Mouse (Mus musculus): ENCODE data around the gene Echdc2. TPM values are rescaled to one million over a fixed set of nuclear protein-coding genes. Genes with fewer than 3 reads are reported as not detected.
"Not testable (repeated sequence)": the region's sequence is repeated elsewhere in the genome, so short reads cannot be mapped to it uniquely, and the experiment has no call there.

Gene Echdc2
- polyA plus RNA-seq, 1 experiment from 2014 or later = 8.3 TPM

GRCm38 (mm10) chr4:108144880-108145279 lies 20.4 kb upstream of the Echdc2 start, which contains the start of gene Scp2:
TSS of gene Scp2 (minus strand) at chr4:108144998.
- H3K4me3 ChIP-seq = no peak within 1 kb of the TSS
- no peaks in the 10 kb centered on the region for H3K27me3 ChIP-seq
- H3K27ac ChIP-seq (replicated peaks) = no peak within 1 kb of the TSS
- H3K9ac ChIP-seq = no peak within 1 kb of the TSS
- H3K4me1 ChIP-seq (replicated peaks) = no peaks in the 10 kb centered on the region
- 90% methylated on average over 1 of the region's 1 CpGs for WGBS
- no peaks in the 10 kb centered on the region for H3K9me3 ChIP-seq
- H3K36me3 ChIP-seq = no peaks in the 10 kb centered on the region
- H3K4me2 ChIP-seq = no peak within 1 kb of the TSS
- ATAC-seq (ENCODE audit: low read depth) = no peak

GRCm38 (mm10) chr4:108145554-108145953 lies 19.7 kb upstream of the Echdc2 start:
- H3K4me3 ChIP-seq; H3K27ac ChIP-seq (replicated peaks); H3K9me3 ChIP-seq; H3K9ac ChIP-seq; H3K4me2 ChIP-seq; H3K4me1 ChIP-seq (replicated peaks); H3K36me3 ChIP-seq; ATAC-seq (ENCODE audit: low read depth); H3K27me3 ChIP-seq: not testable (repeated sequence)
- WGBS = 49% methylated on average over 3 of the region's 3 CpGs

GRCm38 (mm10) chr4:108155141-108155540 lies 10.1 kb upstream of the Echdc2 start:
- H3K4me3 ChIP-seq; H3K36me3 ChIP-seq; ATAC-seq (ENCODE audit: low read depth); H3K4me1 ChIP-seq (replicated peaks); H3K9ac ChIP-seq; H3K27ac ChIP-seq (replicated peaks); H3K27me3 ChIP-seq; H3K4me2 ChIP-seq; H3K9me3 ChIP-seq: not testable (repeated sequence)
- WGBS = 78% methylated on average over 1 of the region's 1 CpGs

DNA sequence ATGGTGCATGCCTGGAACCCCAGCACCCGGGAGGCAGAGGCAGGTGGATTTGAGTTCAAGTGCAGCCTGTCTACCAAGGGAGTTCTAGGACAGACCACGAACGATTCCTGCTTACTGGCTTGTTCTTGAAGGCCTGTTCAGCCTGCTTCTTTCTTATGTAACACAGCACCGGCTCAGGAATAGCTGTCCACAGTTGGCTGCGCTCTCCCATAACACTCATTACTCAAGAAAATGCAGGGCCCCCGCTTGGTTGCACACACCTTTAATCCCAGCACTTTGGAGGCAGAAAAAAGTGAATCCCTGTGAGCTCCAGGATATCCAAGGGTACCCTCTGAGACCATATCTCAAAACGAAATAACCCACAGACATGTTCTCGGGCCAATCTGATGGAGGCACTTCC lies 3.3 kb upstream of the Echdc2 start:
- H3K9ac ChIP-seq = no peak overlapping the region
- no peak overlapping the region for H3K4me2 ChIP-seq
- no peaks in the 10 kb centered on the region for H3K9me3 ChIP-seq
- H3K4me1 ChIP-seq (replicated peaks) = peaks cover 13% of the 10 kb centered on the region
- peaks cover 11% of the 10 kb centered on the region for H3K27me3 ChIP-seq
- ATAC-seq (ENCODE audit: low read depth) = no peak
- no peak overlapping the region for H3K27ac ChIP-seq (replicated peaks)
- H3K36me3 ChIP-seq = no peaks in the 10 kb centered on the region
- no peak overlapping the region for H3K4me3 ChIP-seq
- WGBS = 89% methylated on average over 8 of the region's 8 CpGs

- Histone ChIP-seq H3K27ac (replicated peaks) (no peak overlapping the region), H3K36me3 (no peaks in the 10 kb centered on the region), H3K9ac (no peak overlapping the region), H3K4me3 (no peak overlapping the region), H3K4me1 (replicated peaks) (peaks cover 13% of the 10 kb centered on the region), H3K9me3 (no peaks in the 10 kb centered on the region), H3K27me3 (peaks cover 11% of the 10 kb centered on the region), H3K4me2 (no peak overlapping the region)
- WGBS = 92% methylated on average over 3 of the region's 3 CpGs
- ATAC-seq (ENCODE audit: low read depth) = no peak
Measured at GRCm38 (mm10) chr4:108163291-108163690, 1.9 kb upstream of the Echdc2 start.

GRCm38 (mm10) chr4:108166874-108167273 lies 1.6 kb downstream of the Echdc2 start:
- 90% methylated on average over 4 of the region's 4 CpGs for WGBS
- H3K4me3 ChIP-seq = no peak overlapping the region
- ATAC-seq (ENCODE audit: low read depth) = no peak
- no peak overlapping the region for H3K9ac ChIP-seq
- peaks cover 11% of the 10 kb centered on the region for H3K27me3 ChIP-seq
- peaks cover 13% of the 10 kb centered on the region for H3K4me1 ChIP-seq (replicated peaks)
- no peak overlapping the region for H3K27ac ChIP-seq (replicated peaks)
- H3K36me3 ChIP-seq = no peaks in the 10 kb centered on the region
- H3K9me3 ChIP-seq = no peaks in the 10 kb centered on the region
- no peak overlapping the region for H3K4me2 ChIP-seq

GRCm38 (mm10) chr4:108168056-108168455 lies 2.8 kb downstream of the Echdc2 start:
- peaks cover 13% of the 10 kb centered on the region for H3K4me1 ChIP-seq (replicated peaks)
- H3K27me3 ChIP-seq = peaks cover 11% of the 10 kb centered on the region
- H3K4me3 ChIP-seq = no peak overlapping the region
- 89% methylated on average over 6 of the region's 6 CpGs for WGBS
- H3K9me3 ChIP-seq = no peaks in the 10 kb centered on the region
- H3K36me3 ChIP-seq = no peaks in the 10 kb centered on the region
- H3K9ac ChIP-seq = no peak overlapping the region
- ATAC-seq (ENCODE audit: low read depth) = no peak
- H3K4me2 ChIP-seq = no peak overlapping the region
- H3K27ac ChIP-seq (replicated peaks) = no peak overlapping the region

DNA sequence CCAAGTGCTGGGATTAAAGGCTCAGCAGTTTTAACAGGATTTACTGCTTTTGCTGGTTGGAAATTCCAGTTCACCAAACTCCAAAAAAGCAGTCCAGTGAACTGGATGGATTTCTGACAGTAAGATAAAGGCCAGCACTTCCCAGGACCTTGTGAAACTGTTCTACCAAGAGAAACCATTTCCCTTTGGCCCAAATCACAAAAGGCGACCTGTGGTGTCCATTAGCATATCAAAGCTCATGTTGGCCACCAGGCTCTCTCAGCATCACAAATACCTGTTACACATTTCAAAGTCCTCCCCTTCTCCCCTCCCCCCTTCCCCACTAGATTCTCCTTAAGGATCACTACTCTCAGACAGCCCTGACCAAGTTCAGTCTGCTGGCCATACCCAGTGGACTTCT lies 17.0 kb downstream of the Echdc2 start:
- Histone ChIP-seq H3K4me1 (replicated peaks) (no peaks in the 10 kb centered on the region), H3K4me2 (no peak overlapping the region), H3K4me3 (no peak overlapping the region), H3K9me3 (no peaks in the 10 kb centered on the region), H3K27me3 (no peaks in the 10 kb centered on the region), H3K36me3 (no peaks in the 10 kb centered on the region), H3K27ac (replicated peaks) (no peak overlapping the region), H3K9ac (no peak overlapping the region)
- ATAC-seq (ENCODE audit: low read depth) = no peak
- 50% methylated on average over 1 of the region's 1 CpGs for WGBS

DNA sequence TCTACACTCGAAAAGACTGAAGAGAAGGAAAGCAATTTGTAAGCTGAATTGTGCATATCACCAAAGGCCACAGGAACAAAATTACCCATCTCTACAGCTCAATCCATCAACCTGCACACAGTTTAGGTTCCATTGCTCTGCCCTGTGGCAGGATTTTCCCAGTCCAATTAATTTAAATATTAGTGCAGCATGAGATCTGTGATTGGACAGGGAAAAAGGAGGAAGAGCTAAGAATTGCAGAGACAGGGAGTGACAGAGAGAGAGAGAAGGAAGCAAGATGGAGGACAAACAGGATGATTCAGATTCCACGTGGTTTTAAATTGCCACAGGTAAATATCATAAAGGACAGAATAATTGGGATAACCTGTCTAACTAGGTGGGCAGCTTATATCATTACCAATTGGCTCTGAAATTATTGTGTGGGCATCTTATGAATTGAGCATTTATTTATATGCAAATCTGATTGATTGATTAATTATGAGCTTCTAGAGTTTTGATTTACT lies 27.6 kb downstream of the Echdc2 start:
- H3K4me1 ChIP-seq (replicated peaks) = no peaks in the 10 kb centered on the region

GRCm38 (mm10) chr4:108196277-108196855 lies 31.1 kb downstream of the Echdc2 start:
- no peak overlapping the region for H3K9ac ChIP-seq
- H3K36me3 ChIP-seq = no peaks in the 10 kb centered on the region
- H3K27me3 ChIP-seq = no peaks in the 10 kb centered on the region
- no peak overlapping the region for H3K4me2 ChIP-seq
- H3K9me3 ChIP-seq = no peaks in the 10 kb centered on the region
- no peak overlapping the region for H3K4me3 ChIP-seq
- no peak for ATAC-seq (ENCODE audit: low read depth)
- H3K4me1 ChIP-seq (replicated peaks) = no peaks in the 10 kb centered on the region
- 71% methylated on average over 6 of the region's 6 CpGs for WGBS
- no peak overlapping the region for H3K27ac ChIP-seq (replicated peaks)

More for the DNA sequence above, 27.6 kb downstream of the Echdc2 start:
- no peak overlapping the region for H3K4me3 ChIP-seq
- no peaks in the 10 kb centered on the region for H3K9me3 ChIP-seq
- H3K27ac ChIP-seq (replicated peaks) = no peak overlapping the region
- ATAC-seq (ENCODE audit: low read depth) = no peak
- no peak overlapping the region for H3K4me2 ChIP-seq
- H3K27me3 ChIP-seq = no peaks in the 10 kb centered on the region
- H3K36me3 ChIP-seq = no peaks in the 10 kb centered on the region
- 65% methylated on average over 2 of the region's 2 CpGs for WGBS
- H3K9ac ChIP-seq = no peak overlapping the region

- no peak overlapping the region for H3K4me2 ChIP-seq
- H3K36me3 ChIP-seq = no peaks in the 10 kb centered on the region
- no peak overlapping the region for H3K27ac ChIP-seq (replicated peaks)
- no peak overlapping the region for H3K4me3 ChIP-seq
- 84% methylated on average over 2 of the region's 2 CpGs for WGBS
- ATAC-seq (ENCODE audit: low read depth) = no peak
- H3K9me3 ChIP-seq = no peaks in the 10 kb centered on the region
- no peaks in the 10 kb centered on the region for H3K4me1 ChIP-seq (replicated peaks)
- no peaks in the 10 kb centered on the region for H3K27me3 ChIP-seq
- H3K9ac ChIP-seq = no peak overlapping the region
Measured at GRCm38 (mm10) chr4:108199236-108199635, 34.0 kb downstream of the Echdc2 start.

DNA sequence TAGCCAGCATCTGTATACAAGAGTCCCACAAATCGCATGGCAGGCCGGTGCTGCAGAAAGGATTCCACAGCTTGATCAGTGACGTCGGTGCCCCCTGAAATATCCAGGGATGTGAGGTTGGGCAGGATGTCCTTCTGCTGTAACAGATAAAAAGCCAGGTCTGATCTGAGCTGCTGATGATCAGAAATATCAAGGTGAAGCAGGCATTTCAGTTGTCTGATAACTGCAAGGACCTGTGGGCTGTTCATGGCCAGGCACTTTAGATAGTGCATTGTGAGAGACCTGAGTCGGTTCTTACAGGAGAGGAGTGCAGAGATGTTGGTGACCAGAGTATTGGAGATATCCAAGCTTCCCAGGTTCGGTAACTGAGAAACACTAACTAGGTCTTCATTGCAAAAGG lies 39.4 kb downstream of the Echdc2 start:
- no peak for ATAC-seq (ENCODE audit: low read depth)
- Histone ChIP-seq H3K4me1 (replicated peaks) (no peaks in the 10 kb centered on the region), H3K4me2 (no peak overlapping the region), H3K9ac (no peak overlapping the region), H3K9me3 (no peaks in the 10 kb centered on the region), H3K27me3 (no peaks in the 10 kb centered on the region), H3K27ac (replicated peaks) (no peak overlapping the region), H3K36me3 (no peaks in the 10 kb centered on the region), H3K4me3 (no peak overlapping the region)
- 93% methylated on average over 6 of the region's 6 CpGs for WGBS

- Histone ChIP-seq H3K4me1 (replicated peaks) (peaks cover 8% of the 10 kb centered on the region; the same call in 1 of the 2 replicates), H3K27me3 (peaks cover 33% of the 10 kb centered on the region), H3K36me3 (no peaks in the 10 kb centered on the region), H3K9ac (no peak overlapping the region), H3K4me3 (no peak overlapping the region), H3K4me2 (no peak overlapping the region), H3K27ac (replicated peaks) (no peak overlapping the region), H3K9me3 (no peaks in the 10 kb centered on the region)
- WGBS = 85% methylated on average over 2 of the region's 2 CpGs
- no peak for ATAC-seq (ENCODE audit: low read depth)
Measured at GRCm38 (mm10) chr4:108213023-108213422, 47.8 kb downstream of the Echdc2 start.

All from neural tube, embryonic 13.5 days (tissue).